Mouse (Mus musculus) ES-CJ7 (cell line): ENCODE data around the gene Utp20.
"Not testable (repeated sequence)": the region's sequence is repeated elsewhere in the genome, so short reads cannot be mapped to it uniquely, and the experiment has no call there.

Experiments used
- DNase-seq: peaks from one replicate; pipeline ENCODE4 v3.0.0; 2011; ENCODE audit warnings: low read depth, low spot score

Utp20 gene

GRCm38 (mm10) chr10:88784513-88784931, 42.1 kb downstream of the Utp20 start:
- no peak for DNase-seq

- DNase-seq: no peak
Observed at GRCm38 (mm10) chr10:88783941-88784340, 42.7 kb downstream of the Utp20 start.

- not testable (repeated sequence) for DNase-seq
Observed at GRCm38 (mm10) chr10:88783135-88783534, 43.5 kb downstream of the Utp20 start.

- no peak for DNase-seq
Observed at GRCm38 (mm10) chr10:88780716-88781115, 45.9 kb downstream of the Utp20 start.

- DNase-seq: no peak
Observed at GRCm38 (mm10) chr10:88776206-88776605, 50.4 kb downstream of the Utp20 start.

- DNase-seq: not testable (repeated sequence)
Observed at GRCm38 (mm10) chr10:88772965-88773364, 53.6 kb downstream of the Utp20 start.

DNA sequence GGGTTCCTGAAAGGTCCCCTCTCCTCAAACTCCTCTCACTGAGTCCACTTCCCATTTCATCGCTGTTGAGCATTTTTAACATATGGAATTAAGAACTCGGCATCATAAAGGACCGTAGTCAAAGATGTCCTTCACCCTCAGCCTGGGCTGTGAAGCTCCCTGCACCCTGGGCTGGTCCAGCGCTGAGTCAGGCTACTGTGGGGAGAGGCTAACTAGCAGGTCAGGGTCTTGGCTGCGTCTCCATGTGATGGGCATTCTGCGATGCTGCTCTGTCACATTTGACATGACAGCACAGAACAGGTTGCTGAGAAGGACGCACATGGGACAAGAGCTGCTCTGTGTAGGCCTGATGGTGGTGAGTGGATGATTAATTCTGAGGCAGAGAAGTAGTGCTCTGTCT, 56.9 kb downstream of the Utp20 start:
- no peak for DNase-seq

GRCm38 (mm10) chr10:88768961-88769360, 57.6 kb downstream of the Utp20 start:
- DNase-seq: no peak

DNA sequence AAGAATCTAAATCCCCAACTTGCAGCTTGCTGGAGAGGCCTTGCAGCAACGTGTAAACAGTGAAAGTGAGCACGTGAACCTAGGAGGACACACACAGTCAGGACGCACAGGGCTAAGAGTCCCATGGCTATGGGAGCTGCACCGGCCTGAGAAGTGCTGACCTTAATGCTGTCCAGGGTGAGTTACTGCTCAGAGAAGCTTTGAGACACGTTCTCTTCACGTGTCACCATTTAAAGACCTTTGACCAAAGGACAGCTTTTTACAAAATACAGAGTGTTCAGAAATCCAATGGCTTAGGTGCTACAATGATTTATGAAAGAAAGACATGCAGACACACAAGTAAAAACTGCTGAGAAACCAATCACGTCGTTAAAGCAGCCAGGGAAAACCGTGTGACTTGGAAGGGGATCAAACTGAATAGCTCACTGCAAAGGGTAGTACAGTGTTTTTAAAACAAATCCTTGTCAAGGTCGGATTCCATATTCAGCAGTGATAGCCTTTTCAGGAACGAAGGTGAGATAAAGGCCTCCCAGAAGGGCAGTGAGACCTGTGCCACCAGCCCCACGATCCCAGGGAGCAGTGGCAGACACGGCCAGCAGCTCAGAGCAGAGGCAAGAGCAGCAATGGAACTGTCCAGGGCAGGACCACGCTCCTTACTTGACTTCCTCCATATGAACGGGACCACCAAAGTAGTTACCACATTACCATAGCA, 61.0 kb downstream of the Utp20 start:
- no peak for DNase-seq

- DNase-seq: no peak
Observed at GRCm38 (mm10) chr10:88761524-88762212, 64.9 kb downstream of the Utp20 start.

- no peak for DNase-seq
Observed at GRCm38 (mm10) chr10:88741426-88741825, 85.2 kb downstream of the Utp20 start.

DNA sequence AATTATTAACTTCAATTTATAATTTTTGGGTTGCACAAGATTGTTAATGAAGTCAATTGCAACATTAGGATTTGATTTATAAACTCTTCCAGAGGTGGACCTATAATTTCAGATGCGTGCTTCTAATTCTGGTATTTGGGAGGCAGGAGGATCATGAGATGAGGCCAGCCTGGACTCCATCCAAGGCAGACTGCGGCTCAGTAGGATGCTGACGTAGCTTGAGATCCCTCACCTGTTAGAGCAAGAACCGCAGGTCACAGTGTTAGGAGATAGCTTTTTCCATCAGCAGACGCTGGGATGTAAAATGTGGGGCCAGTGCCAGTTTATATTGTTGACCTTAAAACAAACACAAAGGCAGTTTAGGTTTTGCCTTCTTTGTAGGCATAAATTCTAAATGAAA, 85.8 kb downstream of the Utp20 start:
- no peak for DNase-seq

- DNase-seq: no peak
Observed at GRCm38 (mm10) chr10:88739818-88740217, 86.8 kb downstream of the Utp20 start.

GRCm38 (mm10) chr10:88739074-88739473, 87.5 kb downstream of the Utp20 start:
- DNase-seq: not testable (repeated sequence)

GRCm38 (mm10) chr10:88732309-88732622, 94.3 kb downstream of the Utp20 start:
- DNase-seq: peak; percentile 55

DNA sequence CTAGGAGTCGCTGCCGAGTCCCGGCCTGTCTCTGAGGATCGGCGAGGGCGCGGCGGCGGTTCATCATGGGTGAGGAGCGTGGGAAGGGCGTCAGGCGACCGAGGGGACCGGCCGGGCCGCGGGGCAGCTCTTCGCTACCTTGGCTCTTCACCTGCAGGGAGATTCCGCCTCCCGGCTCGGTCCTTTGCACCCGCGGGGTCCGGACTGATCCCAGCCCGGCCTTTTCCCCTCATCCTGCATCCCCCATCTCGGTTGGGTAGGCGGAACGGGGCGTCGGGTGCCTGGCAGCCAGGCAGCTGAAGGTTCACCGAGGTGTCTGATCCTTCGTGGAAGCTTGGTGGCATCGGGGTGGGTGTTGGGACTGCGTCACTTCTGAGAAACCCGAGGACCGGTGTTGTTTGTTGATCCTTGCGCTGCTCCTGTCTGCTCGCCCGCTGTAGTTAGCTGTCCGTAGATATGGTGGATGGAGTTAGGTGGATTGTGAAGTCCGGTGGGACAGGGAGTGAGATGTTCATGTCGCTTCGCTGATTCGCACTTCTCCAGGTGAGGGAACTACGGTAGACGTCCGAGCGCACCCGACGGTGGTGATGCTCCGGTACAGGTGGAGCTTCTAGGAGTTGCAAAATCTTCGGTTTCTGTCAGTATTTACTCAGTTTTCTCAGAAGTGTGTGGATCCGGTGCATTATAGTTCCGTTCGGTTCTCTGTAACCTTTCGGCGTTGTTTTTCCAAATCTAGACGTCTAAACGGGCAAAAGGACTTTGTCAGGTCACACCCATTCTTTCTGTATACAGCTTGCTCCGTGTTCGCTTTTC, 94.9 kb downstream of the Utp20 start:
- peak; percentile 27 for DNase-seq

- peak; percentile 90 for DNase-seq
Observed at GRCm38 (mm10) chr10:88730571-88731495, 95.8 kb downstream of the Utp20 start, which contains the start of gene Arl1. TSS of gene Arl1 (plus strand) at chr10:88730858.

GRCm38 (mm10) chr10:88728166-88728565, 98.4 kb downstream of the Utp20 start:
- no peak for DNase-seq

DNA sequence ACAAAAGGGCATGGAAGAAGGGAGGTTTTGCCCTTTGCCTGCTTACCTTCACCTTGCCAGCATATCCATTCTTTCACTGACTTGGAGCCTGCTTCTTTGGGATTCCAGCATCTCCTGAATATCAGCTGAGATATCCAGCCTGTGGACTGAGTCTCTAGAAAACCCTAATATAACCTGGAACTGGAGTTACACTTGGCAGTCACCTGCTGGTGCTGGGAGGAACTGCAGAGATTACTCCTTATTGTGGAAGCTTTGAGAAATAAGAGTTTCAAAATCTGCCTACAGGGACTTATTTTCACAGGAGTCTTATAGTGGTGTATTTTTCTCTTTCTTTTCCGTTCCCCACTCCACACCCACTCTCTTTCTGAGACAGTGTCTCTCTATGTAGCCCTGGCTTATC, 99.5 kb downstream of the Utp20 start:
- DNase-seq: peak; percentile 75

GRCm38 (mm10) chr10:88725343-88725742, 101.3 kb downstream of the Utp20 start:
- DNase-seq: peak; percentile 86

DNA sequence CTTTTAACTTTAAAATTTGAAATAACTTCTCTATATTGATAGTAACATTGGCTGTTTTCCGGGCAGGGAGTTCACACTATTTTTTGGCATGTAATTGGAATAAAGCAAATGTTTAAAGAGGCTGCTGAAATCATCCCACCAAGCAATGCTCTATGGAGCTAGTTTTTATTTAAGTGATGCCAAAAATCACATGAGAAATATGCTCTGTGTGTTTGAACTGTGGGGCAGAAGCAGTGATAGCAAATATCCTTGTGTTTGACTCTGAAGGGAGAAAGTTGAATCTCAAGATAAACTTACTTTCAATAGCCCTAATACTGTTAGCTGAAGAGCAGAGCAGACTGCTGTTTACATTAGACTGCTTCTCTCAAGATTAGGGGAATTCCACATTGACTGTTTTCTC, 107.0 kb downstream of the Utp20 start:
- DNase-seq: no peak

GRCm38 (mm10) chr10:88717756-88718025, 108.9 kb downstream of the Utp20 start:
- DNase-seq: no peak
